Mouse (Mus musculus): ENCODE data around the gene Ppargc1a.

Gene Ppargc1a

DNA sequence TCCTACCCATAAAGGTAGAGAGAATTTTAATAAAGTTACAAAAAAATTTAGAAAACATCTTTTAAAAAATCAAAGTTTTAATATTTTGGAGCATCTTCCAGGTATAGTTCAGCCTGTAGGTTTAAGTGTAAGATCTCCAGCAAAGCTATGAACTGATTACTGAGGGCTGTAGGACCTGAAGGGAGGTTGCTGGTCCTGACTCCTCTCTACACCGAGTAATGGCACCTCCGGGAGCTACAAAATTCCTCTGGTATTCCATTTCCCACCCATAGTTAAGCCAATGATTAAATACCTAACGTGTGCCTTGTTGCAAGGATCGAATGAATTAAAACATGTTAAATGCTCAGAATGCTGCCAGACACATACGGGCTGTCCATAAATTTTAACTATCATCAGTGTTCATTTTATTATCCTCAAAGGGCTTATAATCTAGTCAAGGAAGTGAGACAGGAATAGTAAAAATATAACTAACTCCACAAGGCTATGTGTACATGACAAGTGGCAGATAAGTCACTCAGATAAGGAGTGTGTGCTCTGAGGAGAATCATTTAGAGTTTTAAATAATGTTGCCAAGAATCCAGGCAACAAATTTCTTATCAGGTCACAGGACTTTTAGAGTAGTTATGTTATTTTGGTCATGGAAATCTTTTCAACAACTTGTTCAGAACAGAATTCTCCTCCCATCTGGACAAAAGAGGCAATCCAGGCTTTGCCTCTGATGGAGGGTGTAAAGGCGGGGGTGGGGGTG is 49.9 kb downstream of the Ppargc1a start:
- DNase-seq (ENCODE audit: low spot score in 2 of 2), result no peak

DNA sequence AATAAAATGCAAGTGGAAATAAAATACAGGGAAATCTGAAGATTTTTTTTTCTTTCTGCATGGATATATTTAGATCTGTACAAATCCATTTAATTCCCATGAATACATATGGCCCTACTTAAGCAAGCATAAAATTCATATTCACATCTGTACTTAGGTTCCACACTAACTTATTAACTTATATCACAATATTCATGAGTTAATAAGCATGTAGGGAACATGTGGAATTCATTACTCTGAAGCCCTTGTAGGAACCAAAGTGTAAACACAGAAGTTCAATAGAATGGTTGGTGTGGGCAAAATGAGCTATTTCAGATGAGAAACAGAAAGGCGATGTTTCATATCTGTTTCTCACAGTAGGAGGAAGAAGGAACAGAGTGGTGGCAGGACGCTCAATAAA is 62.9 kb downstream of the Ppargc1a start:
- DNase-seq (ENCODE audit: low spot score in 2 of 2), result no peak

DNA sequence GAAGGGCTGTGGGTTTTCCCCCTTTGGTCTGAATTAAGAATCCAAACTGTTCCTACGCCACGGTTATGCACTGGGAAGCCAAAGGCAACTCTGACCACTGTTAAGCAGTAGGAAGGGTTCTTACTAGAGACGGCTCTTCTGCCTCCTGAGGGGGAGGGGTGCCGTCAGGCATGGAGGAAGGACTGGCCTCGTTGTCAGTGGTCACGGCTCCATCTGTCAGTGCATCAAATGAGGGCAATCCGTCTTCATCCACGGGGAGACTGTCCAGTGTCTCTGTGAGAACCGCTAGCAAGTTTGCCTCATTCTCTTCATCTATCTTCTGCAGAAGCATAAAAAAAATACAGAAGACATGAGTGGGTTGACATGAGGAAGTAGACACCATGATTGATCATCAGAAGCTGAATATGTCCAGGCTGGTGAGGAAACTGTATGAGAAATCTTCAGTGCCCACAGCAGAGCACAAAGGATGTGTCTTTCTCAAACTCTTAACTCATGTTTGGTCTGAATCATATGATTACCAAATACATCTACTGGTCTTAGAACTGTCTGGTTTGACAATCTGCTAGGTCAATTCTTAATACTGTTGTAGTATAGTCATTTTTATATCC is 69.5 kb downstream of the Ppargc1a start:
- DNase-seq (ENCODE audit: low spot score in 2 of 2), result no peak

DNA sequence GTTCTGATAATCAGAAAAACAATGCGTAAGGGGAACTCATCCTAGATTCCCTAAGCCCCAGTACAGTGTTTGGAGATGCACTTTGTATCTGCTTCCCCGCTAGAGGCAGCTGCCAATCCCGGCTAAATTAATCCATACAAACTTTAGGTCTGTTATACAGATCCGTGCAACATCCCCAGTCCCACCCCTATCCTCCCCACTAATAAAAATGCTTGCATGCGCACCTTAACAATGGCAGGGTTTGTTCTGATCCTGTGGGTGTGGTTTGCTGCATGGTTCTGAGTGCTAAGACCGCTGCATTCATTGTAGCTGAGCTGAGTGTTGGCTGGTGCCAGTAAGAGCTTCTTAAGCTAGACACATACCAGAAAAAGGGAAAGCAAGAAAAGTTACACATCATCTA is 72.1 kb downstream of the Ppargc1a start:
- DNase-seq (ENCODE audit: low spot score in 2 of 2), result no peak

DNA sequence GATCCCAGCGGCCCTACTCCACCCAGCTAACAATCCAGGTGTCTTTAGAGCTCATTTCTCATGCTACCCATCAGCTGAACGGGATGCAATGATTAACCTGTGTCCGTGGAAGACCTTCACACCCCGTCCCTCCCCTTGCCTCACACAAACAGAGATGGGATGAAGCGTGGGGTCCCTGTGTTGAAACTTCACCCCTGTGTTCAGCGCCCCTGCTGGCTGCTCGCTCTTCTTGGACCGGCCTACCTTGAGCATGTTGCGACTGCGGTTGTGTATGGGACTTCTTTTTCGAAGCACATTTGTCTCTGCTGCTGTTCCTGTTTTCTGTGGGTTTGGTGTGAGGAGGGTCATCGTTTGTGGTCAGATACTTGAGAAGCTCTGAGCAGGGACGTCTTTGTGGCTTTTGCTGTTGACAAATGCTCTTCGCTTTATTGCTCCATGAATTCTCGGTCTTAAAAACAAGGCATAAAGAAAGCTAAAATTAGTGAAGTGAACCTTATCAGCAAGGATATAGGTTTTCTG is 73.1 kb downstream of the Ppargc1a start:
- no peak for DNase-seq (ENCODE audit: low spot score in 2 of 2)

DNA sequence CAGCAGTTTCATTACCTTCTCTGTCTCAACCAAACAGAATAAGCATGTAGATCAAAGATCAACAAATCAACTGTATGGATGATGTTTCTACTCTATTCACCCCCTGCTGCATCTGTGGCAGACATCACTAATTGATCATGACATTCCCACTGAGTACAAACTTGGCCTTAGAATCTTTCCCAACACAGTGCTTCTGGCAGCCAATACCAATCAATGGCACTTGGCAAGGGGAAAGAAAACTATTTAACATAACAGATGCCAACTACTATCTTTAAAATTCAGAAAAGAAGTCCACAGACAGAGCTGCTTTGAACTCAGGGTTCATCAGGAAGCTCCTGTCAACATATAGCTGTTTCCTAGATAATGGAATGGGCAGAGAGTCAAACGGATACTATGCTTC is 83.8 kb downstream of the Ppargc1a start:
- DNase-seq (ENCODE audit: low spot score in 2 of 2), result no peak

DNA sequence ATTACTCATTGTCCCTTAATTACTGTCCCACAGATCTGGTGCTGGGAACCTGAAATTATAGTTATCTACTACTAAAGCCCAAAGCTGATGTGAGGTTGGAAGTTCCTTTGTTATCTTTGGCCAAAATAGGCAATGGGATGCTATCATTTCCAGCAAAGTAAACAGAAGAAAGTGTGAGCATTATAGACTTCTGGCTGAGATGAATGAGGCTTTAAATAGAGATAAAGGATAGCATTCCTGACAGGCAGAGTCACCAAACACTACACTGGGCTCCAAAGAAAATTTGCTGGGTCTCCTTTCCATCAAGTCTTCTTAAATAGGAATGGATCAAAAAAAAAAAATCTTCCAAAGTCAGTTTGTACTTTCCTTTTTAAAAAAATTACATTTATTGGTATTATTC is 87.7 kb downstream of the Ppargc1a start:
- DNase-seq (ENCODE audit: low spot score in 2 of 2), result no peak

DNA sequence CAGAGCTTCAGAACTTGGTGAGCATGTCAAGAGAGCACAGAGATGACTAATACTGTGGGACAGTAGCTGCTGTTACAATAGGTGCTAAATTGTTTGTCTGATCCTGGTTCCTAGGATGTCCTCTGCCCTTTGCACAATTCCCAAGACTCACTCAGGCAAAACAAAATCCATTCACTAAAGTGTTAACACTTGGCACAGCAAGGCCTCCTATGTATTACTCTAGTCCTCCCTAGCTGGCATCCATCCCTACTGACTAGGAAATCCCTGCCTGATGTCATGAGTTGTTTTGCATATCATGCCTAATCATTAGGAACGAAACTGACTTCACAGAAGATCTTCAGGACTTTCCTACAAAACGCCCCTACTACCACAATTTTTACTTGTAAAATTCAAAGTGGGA is 88.1 kb downstream of the Ppargc1a start:
- DNase-seq (ENCODE audit: low spot score in 2 of 2), result no peak

DNA sequence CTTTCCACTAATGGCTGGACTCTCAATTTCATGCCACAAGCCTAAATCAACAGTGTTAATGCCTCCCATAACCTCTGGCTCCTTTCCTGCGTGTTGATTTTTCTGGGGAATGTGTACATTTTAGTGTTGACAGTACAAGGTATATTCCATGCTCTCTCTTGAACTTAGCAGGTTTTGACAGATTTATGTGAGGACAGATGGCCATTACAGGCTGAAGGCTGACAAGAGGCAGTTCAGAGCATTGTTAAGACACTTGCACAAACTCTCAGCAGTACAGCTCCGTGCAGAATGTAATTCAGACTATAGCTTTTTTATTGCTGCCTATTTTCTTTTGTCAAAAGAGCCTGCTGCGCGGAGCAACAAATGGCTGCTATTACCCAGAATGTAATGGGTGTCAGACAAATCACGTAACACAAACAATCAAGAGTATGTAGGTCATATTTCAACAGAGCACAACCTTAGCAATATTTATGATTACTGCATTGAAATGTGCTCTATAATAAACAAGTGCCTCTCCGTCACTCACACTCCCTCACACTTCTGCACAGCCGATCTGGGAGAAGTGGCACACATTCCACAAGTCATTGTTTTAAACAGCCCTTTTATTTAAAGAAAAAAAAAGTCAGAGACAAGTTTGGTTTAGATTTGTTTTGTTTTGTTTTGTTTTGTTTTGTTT is 89.1 kb downstream of the Ppargc1a start:
- no peak for DNase-seq (ENCODE audit: low spot score in 2 of 2)

DNA sequence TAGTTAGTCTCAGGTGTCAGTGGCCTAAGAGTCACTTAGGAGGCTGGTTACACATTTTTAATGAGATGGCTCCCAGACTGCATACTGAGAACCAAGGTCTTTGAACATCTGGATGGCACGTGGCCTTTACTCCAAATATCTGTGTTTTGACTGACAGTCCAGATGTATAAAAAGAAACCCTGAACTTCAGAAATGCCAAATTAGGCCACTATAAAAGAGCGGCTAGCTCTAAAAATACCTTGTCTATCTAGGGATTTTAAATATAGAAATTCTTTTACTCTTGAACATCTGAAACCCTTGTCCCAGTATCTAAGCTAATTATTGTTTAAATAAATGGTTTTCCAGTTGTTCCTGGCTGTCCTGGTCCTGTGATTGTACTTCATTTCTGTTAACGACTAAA is 90.4 kb downstream of the Ppargc1a start:
- no peak for DNase-seq (ENCODE audit: low spot score in 2 of 2)

DNA sequence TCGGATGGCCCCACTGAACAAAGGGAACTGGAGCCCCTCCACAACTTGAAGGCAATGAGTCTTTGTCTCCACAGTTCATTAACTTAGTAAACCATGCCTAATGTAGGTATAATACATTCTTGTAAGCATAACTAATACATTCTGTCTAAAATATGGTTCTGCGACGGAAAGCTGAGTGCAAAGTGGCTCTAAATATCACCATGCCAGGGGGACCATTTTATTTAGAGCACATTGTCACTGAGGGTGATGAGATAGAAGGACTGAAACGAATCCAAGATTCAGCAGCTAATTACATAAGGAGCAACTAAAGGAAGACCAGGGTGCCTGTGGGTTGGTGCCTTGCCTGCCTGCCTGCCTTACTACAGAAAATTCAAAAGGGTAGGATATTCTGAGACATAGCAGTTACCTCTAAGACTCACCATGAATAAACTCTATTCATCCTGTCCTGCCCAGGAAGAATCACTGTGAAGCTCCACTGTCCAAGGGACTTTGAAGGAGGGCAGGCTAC is 92.4 kb downstream of the Ppargc1a start:
- no peak for DNase-seq (ENCODE audit: low spot score in 2 of 2)

DNA sequence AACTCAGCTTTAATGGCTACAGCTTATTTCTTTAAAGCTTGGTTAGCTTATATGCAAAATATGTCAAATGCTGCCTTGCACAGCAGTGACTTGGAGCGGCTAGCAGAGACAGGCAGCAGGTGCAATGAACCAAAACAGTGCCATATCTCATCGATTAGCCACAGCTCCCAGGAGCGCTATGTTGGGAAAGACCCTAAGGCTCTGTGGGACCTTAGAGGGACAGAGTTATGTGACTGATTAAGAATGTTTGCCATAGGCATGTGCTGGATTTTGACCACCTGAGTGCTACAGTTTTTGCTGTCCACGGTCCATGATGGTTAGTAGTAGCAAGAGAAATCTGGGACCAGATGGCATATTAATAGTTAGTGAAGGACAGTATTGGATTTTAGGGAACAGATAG is 95.9 kb downstream of the Ppargc1a start:
- no peak for DNase-seq (ENCODE audit: low spot score in 2 of 2)

DNA sequence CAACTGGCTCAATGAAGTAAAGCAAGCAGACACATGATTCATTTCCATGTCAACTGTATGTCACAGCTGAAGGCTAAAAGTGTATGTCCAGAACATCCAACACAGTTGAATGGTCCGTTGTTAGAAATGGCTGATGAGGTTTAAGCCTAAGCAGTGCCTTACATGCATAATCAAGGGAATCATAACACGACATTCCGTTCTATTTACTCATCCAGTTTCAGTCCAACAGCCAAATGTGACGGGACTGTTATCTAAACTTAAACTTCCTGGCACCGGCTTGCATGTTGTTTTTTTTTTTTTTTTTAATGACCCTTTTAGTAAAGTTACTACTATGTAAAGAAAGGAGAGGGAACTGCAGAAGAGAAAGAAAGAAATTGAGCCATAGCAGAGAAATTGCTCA is 101.5 kb downstream of the Ppargc1a start:
- no peak for DNase-seq (ENCODE audit: low spot score in 2 of 2)

DNA sequence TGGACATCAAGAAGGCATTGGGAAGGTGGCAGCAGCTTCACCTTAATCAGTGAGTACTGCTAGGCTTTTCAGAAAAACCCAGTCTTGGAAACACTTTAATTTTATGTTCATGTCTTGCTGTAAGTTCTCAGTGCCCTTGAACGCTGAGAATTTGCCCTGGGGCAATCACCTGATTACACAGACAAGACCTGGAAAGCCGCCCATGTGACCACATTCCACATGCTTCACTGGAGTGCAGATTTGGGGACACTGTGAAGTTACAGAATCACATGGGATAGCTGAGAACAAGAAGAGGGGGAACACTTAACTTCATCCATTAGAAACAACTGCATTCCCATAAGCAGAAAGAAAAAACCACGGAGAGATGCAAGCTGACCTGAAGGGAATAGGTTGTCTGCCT is 115.5 kb downstream of the Ppargc1a start:
- DNase-seq (ENCODE audit: low spot score in 2 of 2), result no peak

DNA sequence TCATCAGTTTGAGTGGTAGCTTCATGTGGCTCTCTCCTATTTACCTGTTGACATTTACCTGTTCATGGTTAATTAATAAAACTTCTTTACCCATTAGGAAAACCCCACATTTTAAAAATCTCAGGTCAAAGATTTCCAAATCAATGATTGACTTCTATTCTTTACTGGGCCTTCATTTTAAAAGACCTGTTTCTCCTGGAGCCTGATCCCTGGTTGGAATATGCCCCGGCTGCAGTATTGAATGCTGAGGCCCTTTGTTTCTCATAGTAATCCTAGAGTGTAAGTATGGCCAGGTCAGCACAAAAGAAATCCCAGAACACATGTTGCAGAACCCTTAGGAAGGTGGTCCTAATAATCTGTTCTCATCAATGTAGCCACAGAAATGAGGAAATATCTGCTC is 119.9 kb downstream of the Ppargc1a start:
- DNase-seq (ENCODE audit: low spot score in 2 of 2), result no peak

DNA sequence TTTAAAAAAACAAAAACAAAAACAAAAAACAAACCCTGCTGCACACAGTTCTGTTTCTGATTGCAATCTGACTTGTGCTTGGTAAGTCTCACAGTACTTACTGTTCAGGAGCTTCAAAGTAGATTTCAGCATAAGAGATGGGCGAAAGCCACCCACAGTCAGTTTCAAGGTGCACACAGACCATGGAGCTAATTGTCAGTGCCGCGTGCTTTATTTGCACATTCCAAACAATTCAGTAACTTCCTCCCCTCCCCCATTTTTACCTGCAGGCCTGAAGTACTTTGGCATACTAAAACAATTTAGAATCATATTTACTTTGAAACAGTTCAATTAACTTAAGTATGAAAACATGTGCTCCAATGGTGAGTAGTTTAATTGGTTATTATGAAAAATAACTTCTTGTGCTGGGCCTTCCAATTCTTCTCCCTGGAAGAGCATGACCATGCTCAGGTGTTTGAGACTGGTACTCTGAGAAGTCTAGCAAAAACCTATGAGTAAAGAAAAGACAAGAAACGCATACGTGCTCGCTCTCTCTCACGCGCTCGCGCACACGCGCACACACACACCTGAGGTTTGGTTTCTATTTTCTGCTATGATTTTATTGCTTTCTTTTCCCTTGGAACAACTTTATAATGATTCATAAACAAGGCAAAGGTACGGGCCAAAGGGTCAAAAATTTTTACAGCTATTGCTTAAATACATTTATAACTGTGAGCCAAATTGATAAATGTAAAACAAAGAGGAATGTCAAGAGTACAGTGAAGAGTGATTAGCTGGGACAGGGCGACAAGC is 121.0 kb downstream of the Ppargc1a start:
- DNase-seq (ENCODE audit: low spot score in 2 of 2), result no peak

DNA sequence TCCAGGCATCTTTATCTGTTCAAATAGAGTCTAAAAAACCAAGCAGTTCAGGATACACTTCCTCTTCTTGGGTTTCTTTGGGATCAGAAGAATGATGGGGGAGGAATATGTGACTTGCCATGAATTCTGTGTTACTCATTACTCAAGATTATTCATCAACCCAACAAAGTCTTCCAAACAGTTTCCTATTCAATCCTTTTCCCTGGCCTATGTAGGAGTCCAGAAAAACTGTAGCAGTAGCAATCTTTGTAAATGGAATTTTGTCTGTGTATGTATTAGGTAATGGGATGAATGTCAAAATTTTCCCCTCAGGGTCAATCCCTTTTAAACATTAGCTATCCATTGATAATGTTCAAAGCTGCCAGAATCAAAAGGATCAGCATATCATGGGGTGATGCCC is 121.8 kb downstream of the Ppargc1a start:
- no peak for DNase-seq (ENCODE audit: low spot score in 2 of 2)

DNA sequence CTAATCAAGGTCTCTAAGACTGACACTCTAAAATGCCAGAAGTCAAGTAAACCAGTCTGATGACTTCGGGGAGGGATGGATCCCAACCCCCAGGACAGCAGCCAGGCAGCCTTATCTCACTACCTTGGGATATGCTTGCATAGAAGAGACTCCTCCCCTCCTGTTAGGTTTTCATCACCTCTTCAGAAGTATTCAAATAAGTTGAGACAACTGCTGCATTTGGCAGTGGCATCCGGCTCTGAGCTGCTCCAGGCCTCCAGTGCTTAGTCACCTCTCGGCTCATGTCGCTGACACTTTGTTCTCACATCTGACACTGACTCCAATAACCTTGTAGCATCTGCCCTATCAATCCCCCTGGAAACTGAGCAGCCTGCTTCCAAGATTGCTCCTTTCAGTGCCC is 127.8 kb downstream of the Ppargc1a start:
- no peak for DNase-seq (ENCODE audit: low spot score in 2 of 2)

DNA sequence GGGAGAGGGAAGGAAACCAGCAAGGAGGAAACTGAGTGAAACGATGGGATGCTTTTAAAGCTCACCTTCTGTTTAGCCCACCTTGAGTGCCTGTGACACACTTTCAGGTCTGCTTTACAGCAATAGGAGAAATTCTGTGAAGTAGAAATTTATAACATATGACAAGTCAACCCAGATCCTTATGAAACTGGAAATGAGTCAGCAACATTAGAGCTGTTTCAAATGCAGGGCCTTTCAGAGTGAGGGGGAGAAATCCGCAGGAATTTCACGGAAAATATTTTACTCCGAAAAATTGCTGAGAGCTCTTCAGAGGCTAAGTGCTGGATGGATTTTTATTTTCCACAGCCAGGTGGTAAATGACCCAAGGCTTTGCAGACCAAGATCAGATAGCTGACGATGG is 133.6 kb downstream of the Ppargc1a start:
- DNase-seq (ENCODE audit: low spot score in 2 of 2), result peak in 1 of 2 experiments; percentile 3

DNA sequence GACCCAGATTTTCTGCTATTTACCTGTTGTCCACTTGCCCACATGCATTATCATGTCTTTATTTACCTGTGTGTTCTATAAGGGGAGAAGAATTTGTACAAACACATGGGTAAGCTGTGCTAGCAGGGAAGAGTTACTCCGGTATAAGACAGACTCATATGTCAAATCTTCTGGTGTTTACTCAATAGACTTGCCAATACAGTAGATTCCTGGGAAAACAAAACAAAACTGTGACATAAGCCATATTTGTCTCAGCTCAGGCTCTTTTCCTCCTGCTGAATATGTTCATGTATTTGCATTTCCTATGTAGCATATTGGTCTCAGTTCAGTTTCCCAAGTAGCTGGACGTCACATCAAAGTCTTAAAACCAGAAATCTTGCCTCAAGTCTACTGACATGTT is 135.0 kb downstream of the Ppargc1a start:
- DNase-seq (ENCODE audit: low spot score in 2 of 2), result no peak

DNA sequence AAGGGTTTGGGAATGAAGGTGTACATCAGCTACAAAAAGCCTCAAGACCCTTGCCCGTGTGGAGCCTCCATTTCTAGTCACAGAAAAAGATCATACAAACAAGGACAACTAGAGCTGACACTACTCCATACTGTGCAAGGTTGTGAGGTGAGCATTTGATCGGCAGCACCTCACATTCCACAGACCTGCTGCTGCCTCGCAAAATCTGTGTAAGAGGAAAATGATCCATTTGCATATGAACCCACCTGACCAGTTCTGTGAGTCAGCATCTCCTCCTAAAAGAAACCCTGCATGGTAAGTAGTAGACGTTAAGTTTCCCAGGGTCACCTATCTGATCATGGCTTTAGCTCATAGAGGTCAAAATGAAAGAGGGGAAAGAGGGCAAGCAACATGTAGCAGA is 135.5 kb downstream of the Ppargc1a start:
- no peak for DNase-seq (ENCODE audit: low spot score in 2 of 2)

DNA sequence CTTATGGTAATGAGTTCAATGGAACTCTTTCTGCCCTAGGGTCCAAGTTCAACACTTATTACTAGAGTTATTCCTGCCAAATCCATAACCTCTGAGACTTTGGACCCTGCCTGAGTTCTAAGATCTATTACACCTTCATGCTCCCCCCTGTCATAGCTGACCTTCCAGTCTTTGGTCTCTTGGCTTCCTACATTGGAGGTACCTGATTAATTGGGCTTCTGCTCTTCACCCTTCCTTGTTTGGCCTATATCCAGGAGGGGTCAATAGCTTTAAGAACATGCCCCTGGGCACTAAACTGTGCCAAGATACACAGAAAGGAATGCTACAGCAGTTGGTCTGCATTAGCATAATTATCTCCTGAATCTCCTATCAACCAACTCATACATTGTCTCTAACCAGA is 141.1 kb downstream of the Ppargc1a start:
- no peak for DNase-seq (ENCODE audit: low spot score in 2 of 2)
